Comparison of ENCODE assay signal across 30 mouse cellular contexts in the genomic region with DNA sequence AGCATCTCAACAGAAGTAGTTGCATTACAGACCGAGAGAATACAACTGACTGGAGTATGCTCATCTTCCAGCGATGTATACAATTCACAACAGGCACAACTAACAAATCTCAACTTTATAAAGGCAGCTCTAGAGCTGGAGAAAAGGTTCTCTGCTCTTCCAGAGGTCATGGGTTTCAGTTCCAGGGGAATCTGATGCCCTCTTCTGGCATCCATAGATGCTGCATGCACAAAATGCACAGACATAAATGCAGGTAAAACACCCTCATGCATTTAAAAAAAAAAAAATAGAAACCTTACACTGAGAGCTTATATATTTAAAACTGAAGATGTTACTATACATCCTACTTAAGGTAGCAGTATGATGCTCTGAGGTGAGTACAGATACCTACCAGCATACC. TPM values are rescaled to one million over a fixed set of nuclear protein-coding genes. Genes with fewer than 3 reads are reported as not detected.
A peak's percentile ranks its signal among the peaks of the same experiment; 100 is the strongest.
DNase-seq lines count a peak whose midpoint lies in the region; ATAC-seq and TF ChIP-seq lines count a peak whose summit lies in the region.
"Had no signal": no experiment of that assay in that cellular context is flagged by ENCODE, and none has a peak within 500 bp of the region (broad histone marks: within the 10 kb centered on the region; RNA-seq: fewer than 3 reads in every experiment).

No protein-coding gene starts in this region.

- no peaks in the 10 kb centered on the region for H3K4me1 ChIP-seq in midbrain, postnatal 0 days (ENCODE audit: insufficient read depth, low read length)
- no peaks in the 10 kb centered on the region for H3K4me1 ChIP-seq in midbrain, embryonic 15.5 days
- no peaks in the 10 kb centered on the region for H3K4me1 ChIP-seq in stomach, postnatal 0 days (replicated peaks; ENCODE audit: control insufficient read depth, insufficient read depth)
- H3K4me1 ChIP-seq: heart, embryonic 10.5 days; heart, embryonic 15.5 days; hindbrain, embryonic 12.5 days; intestine, embryonic 15.5 days; kidney, embryonic 15.5 days; limb, embryonic 12.5 days; midbrain, embryonic 10.5 days; neural tube, embryonic 12.5 days had no signal

- WGBS in midbrain, postnatal 0 days = 95% methylated on average over 2 of the region's 2 CpGs
- 100% methylated on average over 2 of the region's 2 CpGs for WGBS in midbrain, embryonic 15.5 days
- WGBS in stomach, postnatal 0 days = 97% methylated on average over 2 of the region's 2 CpGs

- no peak overlapping the region for H3K27ac ChIP-seq in gastrocnemius, adult 2 months
- H3K27ac ChIP-seq in layer of hippocampus, adult 2 months = no peak overlapping the region
- H3K27ac ChIP-seq in midbrain, postnatal 0 days (ENCODE audit: low read depth, low read length) = no peak overlapping the region
- no peak overlapping the region for H3K27ac ChIP-seq in midbrain, embryonic 15.5 days
- no peak overlapping the region for H3K27ac ChIP-seq in stomach, postnatal 0 days (replicated peaks)
- H3K27ac ChIP-seq: heart, embryonic 10.5 days; heart, embryonic 15.5 days; hindbrain, embryonic 12.5 days; hindbrain, postnatal 0 days; intestine, embryonic 15.5 days; kidney, embryonic 15.5 days; limb, embryonic 12.5 days; liver, embryonic 12.5 days; midbrain, embryonic 10.5 days; neural tube, embryonic 12.5 days had no signal

- peaks cover 41% of the 10 kb centered on the region for H3K36me3 ChIP-seq in midbrain, postnatal 0 days (ENCODE audit: insufficient read depth, low read length)
- H3K36me3 ChIP-seq in midbrain, embryonic 15.5 days (replicated peaks) = peaks cover 50% of the 10 kb centered on the region
- peaks cover 23% of the 10 kb centered on the region for H3K36me3 ChIP-seq in stomach, postnatal 0 days (ENCODE audit: control insufficient read depth, insufficient read depth, low read length)

- DNase-seq in gastrocnemius, adult 2 months = no peak
- no peak for DNase-seq in gastrocnemius, postnatal 14 days
- DNase-seq in layer of hippocampus, adult 2 months (ENCODE audit: low spot score in 2 of 2) = no peak
- no peak for DNase-seq in layer of hippocampus, postnatal 14 days (ENCODE audit: low spot score in 2 of 2)
- DNase-seq in midbrain, postnatal 0 days (ENCODE audit: low spot score) = no peak
- DNase-seq in stomach, postnatal 0 days (ENCODE audit: low spot score) = no peak
- DNase-seq in retina, postnatal 1 day = no peak
- DNase-seq: adrenal gland, postnatal 10 days; cerebellum, adult 11-12 months; cerebellum, adult 9-11 months; kidney, postnatal 4 days; lung, adult 2 months; lung, postnatal 14 days; right cerebral cortex, postnatal 4 days; thymus, adult 2 months; thymus, postnatal 36 days had no signal

- no peak overlapping the region for H3K9ac ChIP-seq in midbrain, postnatal 0 days (replicated peaks; ENCODE audit: low read length, poor library complexity, severe bottlenecking)
- no peak overlapping the region for H3K9ac ChIP-seq in midbrain, embryonic 15.5 days
- H3K9ac ChIP-seq in stomach, postnatal 0 days (ENCODE audit: low read length) = no peak overlapping the region
- H3K9ac ChIP-seq: heart, embryonic 15.5 days; hindbrain, embryonic 12.5 days; intestine, embryonic 15.5 days; kidney, embryonic 15.5 days; limb, embryonic 12.5 days; liver, embryonic 12.5 days; neural tube, embryonic 12.5 days had no signal

- ATAC-seq in midbrain, postnatal 0 days (ENCODE audit: low FRiP score) = no peak
- ATAC-seq in midbrain, embryonic 15.5 days (replicated peaks) = no peak
- ATAC-seq in stomach, postnatal 0 days (ENCODE audit: low FRiP score, low TSS enrichment) = no peak
- ATAC-seq: hindbrain, postnatal 0 days; intestine, embryonic 15.5 days; liver, embryonic 12.5 days; midbrain, embryonic 16.5 days had no signal

- intact Hi-C loops in gastrocnemius, adult 2 months (cut with DNase I) = no loop called here
- intact Hi-C loops in gastrocnemius, postnatal 14 days (cut with DNase I; ENCODE audit: low total_unique reads) = no loop called here

- H3K27me3 ChIP-seq in midbrain, postnatal 0 days (ENCODE audit: insufficient read depth, low read length) = no peaks in the 10 kb centered on the region
- no peaks in the 10 kb centered on the region for H3K27me3 ChIP-seq in midbrain, embryonic 15.5 days (replicated peaks)
- no peaks in the 10 kb centered on the region for H3K27me3 ChIP-seq in stomach, postnatal 0 days (ENCODE audit: control insufficient read depth, insufficient read depth, low read length)
- H3K27me3 ChIP-seq: heart, embryonic 15.5 days; hindbrain, embryonic 12.5 days; intestine, embryonic 15.5 days; kidney, embryonic 15.5 days; limb, embryonic 12.5 days; liver, embryonic 12.5 days; neural tube, embryonic 12.5 days had no signal

- TF ChIP-seq EP300 in stomach, postnatal 0 days (optimal IDR thresholded peaks at IDR 0.05) = no peak

- no peak overlapping the region for H3K4me3 ChIP-seq in gastrocnemius, adult 2 months
- H3K4me3 ChIP-seq in layer of hippocampus, adult 2 months = no peak overlapping the region
- no peak overlapping the region for H3K4me3 ChIP-seq in midbrain, postnatal 0 days (ENCODE audit: low read depth, low read length)
- H3K4me3 ChIP-seq in midbrain, embryonic 15.5 days = no peak overlapping the region
- H3K4me3 ChIP-seq in stomach, postnatal 0 days (ENCODE audit: low read depth, low read length) = no peak overlapping the region
- H3K4me3 ChIP-seq: erythroblast, embryonic 14.5 days; heart, embryonic 10.5 days; heart, embryonic 15.5 days; hindbrain, embryonic 12.5 days; intestine, embryonic 15.5 days; kidney, embryonic 15.5 days; limb, embryonic 12.5 days; liver, embryonic 12.5 days; midbrain, embryonic 10.5 days; myocyte; neural tube, embryonic 12.5 days had no signal

- H3K4me2 ChIP-seq in midbrain, postnatal 0 days (ENCODE audit: low read depth, low read length, poor library complexity, severe bottlenecking) = no peak overlapping the region
- H3K4me2 ChIP-seq in midbrain, embryonic 15.5 days = no peak overlapping the region
- no peak overlapping the region for H3K4me2 ChIP-seq in stomach, postnatal 0 days (replicated peaks; ENCODE audit: low read depth)
- H3K4me2 ChIP-seq: heart, embryonic 15.5 days; hindbrain, embryonic 12.5 days; intestine, embryonic 15.5 days; kidney, embryonic 15.5 days; limb, embryonic 12.5 days; liver, embryonic 12.5 days; neural tube, embryonic 12.5 days had no signal

- peak; percentile 32; the same call in 1 of the 2 replicates for TF ChIP-seq CTCF in gastrocnemius, adult 2 months (IDR thresholded peaks at IDR 0.05)
- TF ChIP-seq CTCF in layer of hippocampus, adult 2 months (conservative IDR thresholded peaks at IDR 0.05) = peak; percentile 69
- TF ChIP-seq CTCF in midbrain, postnatal 0 days (IDR thresholded peaks at IDR 0.05) = peak; percentile 50
- TF ChIP-seq CTCF in stomach, postnatal 0 days (IDR thresholded peaks at IDR 0.05; ENCODE audit: low read depth) = peak; percentile 33; the same call in 1 of the 2 replicates

- H3K9me3 ChIP-seq in midbrain, postnatal 0 days (ENCODE audit: low read length) = no peaks in the 10 kb centered on the region
- no peaks in the 10 kb centered on the region for H3K9me3 ChIP-seq in midbrain, embryonic 15.5 days
- H3K9me3 ChIP-seq in stomach, postnatal 0 days (ENCODE audit: control insufficient read depth, low read length) = no peaks in the 10 kb centered on the region
- H3K9me3 ChIP-seq: heart, embryonic 10.5 days; heart, embryonic 15.5 days; hindbrain, embryonic 12.5 days; intestine, embryonic 15.5 days; kidney, embryonic 15.5 days; limb, embryonic 12.5 days; liver, embryonic 12.5 days; midbrain, embryonic 10.5 days; neural tube, embryonic 12.5 days had no signal

RNA-seq across cellular contexts. Expression of a gene that starts 13.2 kb away (rescaled TPM):
- 100 to 1,000 TPM; 118 to 147 TPM for total RNA-seq in gastrocnemius, adult 2 months (2021)
- total RNA-seq in gastrocnemius, postnatal 14 days (2021) = 100 to 1,000 TPM; 124 to 167 TPM
- 100 to 1,000 TPM; 198 to 204 TPM for total RNA-seq in layer of hippocampus, adult 2 months (2021)
- 100 to 1,000 TPM; 209 to 218 TPM for total RNA-seq in layer of hippocampus, postnatal 14 days (2021)
- 96.1 and 101 TPM in 2 replicates for total RNA-seq in midbrain, postnatal 0 days (2014; rRNA removed)
- 35.9 and 36.9 TPM in 2 replicates for polyA plus RNA-seq in midbrain, postnatal 0 days (2015; fragmentation: Nextera tagmentation; extraction: Ambion mirVana)
- polyA plus RNA-seq in midbrain, embryonic 15.5 days (2015; fragmentation: Nextera tagmentation; extraction: Ambion mirVana) = 33.0 and 35.9 TPM in 2 replicates
- 35.8 and 36.4 TPM in 2 replicates for polyA plus RNA-seq in stomach, postnatal 0 days (2015; fragmentation: Nextera tagmentation; extraction: Ambion mirVana)

RNA-seq across cellular contexts. Expression of a gene that starts 26.5 kb away (rescaled TPM):
- 100 to 1,000 TPM in 1 of 2 experiments, 10 to 100 TPM in 1; 93.9 to 125 TPM for total RNA-seq in gastrocnemius, adult 2 months (2021)
- total RNA-seq in gastrocnemius, postnatal 14 days (2021) = 10 to 100 TPM; 78.2 to 85.3 TPM
- 10 to 100 TPM; 93.7 to 93.9 TPM for total RNA-seq in layer of hippocampus, adult 2 months (2021)
- 10 to 100 TPM; 70.9 to 71.8 TPM for total RNA-seq in layer of hippocampus, postnatal 14 days (2021)
- total RNA-seq in midbrain, postnatal 0 days (2014; rRNA removed) = 90.5 and 102 TPM in 2 replicates
- 153 and 161 TPM in 2 replicates for polyA plus RNA-seq in midbrain, postnatal 0 days (2015; fragmentation: Nextera tagmentation; extraction: Ambion mirVana)
- 125 TPM in 2 replicates for polyA plus RNA-seq in midbrain, embryonic 15.5 days (2015; fragmentation: Nextera tagmentation; extraction: Ambion mirVana)
- 60.9 and 66.3 TPM in 2 replicates for polyA plus RNA-seq in stomach, postnatal 0 days (2015; fragmentation: Nextera tagmentation; extraction: Ambion mirVana)

RNA-seq across cellular contexts. Expression of a gene that starts 29.6 kb away (rescaled TPM):
- 1 to 10 TPM; 3.4 to 5.3 TPM for total RNA-seq in gastrocnemius, adult 2 months (2021)
- 1 to 10 TPM; 7.7 to 8.2 TPM for total RNA-seq in gastrocnemius, postnatal 14 days (2021)
- total RNA-seq in layer of hippocampus, adult 2 months (2021) = 10 to 100 TPM; 49.0 to 50.4 TPM
- total RNA-seq in layer of hippocampus, postnatal 14 days (2021) = 10 to 100 TPM; 53.1 to 57.6 TPM
- 76.2 and 91.9 TPM in 2 replicates for total RNA-seq in midbrain, postnatal 0 days (2014; rRNA removed)
- 33.5 and 34.7 TPM in 2 replicates for polyA plus RNA-seq in midbrain, postnatal 0 days (2015; fragmentation: Nextera tagmentation; extraction: Ambion mirVana)
- polyA plus RNA-seq in midbrain, embryonic 15.5 days (2015; fragmentation: Nextera tagmentation; extraction: Ambion mirVana) = 47.1 and 50.2 TPM in 2 replicates
- polyA plus RNA-seq in stomach, postnatal 0 days (2015; fragmentation: Nextera tagmentation; extraction: Ambion mirVana) = 19.9 and 20.8 TPM in 2 replicates
